Mouse (Mus musculus): ENCODE measurements around the gene Shisa5.

DNA sequence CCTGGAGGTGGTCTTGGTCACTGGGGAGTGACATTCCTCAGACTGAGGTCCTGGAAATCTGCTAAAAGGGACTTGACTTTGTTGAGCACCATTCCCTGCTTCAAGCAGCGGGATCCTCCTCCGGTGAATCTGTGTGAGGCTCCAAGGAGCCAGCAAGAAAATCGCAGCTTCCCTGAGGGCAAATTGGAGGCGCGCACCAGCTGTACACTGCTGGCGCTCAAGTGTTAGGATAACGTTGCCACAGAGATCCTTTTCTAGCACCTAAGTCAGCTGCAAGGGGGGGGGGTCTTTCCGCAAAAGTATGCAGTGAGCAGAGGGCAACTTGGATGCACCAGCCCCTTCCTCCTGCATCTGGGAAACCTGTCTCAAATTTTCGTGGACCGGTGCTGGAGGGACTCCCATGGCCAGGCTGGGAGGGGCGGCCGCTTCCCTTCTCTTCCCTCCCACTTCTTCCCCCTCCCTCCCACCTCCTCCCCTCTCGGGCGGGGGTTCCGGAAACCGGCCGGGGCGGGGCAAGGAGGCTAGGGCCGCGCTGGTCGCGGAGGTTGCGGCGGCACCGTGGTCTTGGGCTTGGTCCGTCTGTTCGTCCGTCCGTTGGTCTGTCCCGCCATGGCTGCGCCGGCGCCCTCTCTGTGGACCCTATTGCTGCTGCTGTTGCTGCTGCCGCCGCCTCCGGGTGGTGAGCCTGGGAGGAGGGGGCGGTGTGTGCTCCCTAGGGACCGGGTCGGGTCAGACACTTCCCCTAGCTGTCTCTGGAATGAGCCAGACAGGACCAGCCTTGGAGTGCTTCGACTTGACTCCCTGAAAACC, at the start of gene Shisa5:
- TF ChIP-seq CTCF (IDR thresholded peaks at IDR 0.05; ENCODE audit: extremely low read depth, insufficient read depth, insufficient read length, insufficient replicate concordance), result no peak
- TF ChIP-seq POLR2A (IDR thresholded peaks at IDR 0.05; ENCODE audit: low read depth, low read length), result peak; percentile 78
